Mouse (Mus musculus): ENCODE measurements at regions not wholly inside any gene's neighbourhood (a gene's known extent, or its start where the extent isn't known, plus 50 kb on each side); places are given as distances from the start of the nearest gene placed in this dataset.

DNA sequence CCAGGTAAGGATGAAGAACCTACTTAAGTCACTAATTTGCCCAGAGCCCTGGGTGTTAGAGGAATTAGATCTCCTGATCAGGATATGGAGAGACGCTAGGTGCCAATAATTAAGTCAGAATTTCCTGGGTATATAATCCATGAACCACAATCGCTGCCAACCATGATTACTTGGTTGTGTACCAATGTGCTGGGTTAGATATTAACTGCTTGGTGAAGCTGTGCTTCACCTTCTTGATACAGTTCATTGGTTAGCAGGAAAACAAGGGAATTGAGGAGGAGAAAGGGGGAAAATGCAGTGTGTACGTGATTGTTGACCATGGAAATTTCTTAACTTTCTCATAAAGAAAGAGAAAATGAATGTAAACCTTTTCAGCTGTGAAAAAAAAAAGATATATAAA is 961.7 kb upstream of the Slc39a10 start:
- no peak for DNase-seq
- intact Hi-C loops (cut with DNase I), result no loop called here

DNA sequence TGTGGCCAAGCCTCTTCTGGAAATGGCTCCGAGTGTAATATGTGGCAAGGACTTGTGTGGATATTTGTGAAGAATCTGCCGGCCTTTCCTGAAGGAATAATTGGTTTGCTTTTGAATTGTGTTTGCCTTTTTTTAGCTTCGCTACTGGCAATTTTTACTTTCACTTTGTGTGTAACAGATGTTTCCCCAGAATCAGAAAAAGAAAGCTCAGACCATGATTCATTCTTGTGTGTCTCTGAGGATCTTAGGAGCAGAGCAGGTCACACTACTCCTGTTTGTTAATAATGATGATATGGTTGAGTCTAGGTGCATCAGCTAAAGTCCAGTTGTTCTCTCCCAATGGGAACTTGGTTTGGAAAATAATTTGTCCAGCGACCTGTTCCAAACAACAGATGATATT is 961.3 kb upstream of the Slc39a10 start:
- intact Hi-C loops (cut with DNase I), result no loop called here
- DNase-seq, result no peak

DNA sequence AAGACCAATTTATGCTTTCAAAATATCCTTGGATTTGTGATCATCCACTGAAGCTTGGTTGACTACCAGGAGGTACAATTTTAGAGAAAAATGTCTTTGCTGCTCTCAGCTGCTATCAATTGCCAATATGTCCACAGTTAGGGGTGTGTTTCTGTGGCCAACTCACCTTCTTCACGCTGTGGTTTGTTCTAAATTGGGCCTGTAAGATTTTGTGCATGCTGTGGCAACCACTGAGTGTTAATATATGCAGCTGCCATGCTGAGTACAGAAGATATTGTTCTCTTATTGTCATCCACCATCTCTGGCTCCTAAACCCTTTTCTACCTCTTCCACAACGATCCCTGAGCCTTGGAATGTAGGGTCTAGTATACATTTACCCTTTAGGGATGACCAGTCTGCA is 948.2 kb upstream of the Slc39a10 start:
- no peak for DNase-seq
- intact Hi-C loops (cut with DNase I), result no loop called here

DNA sequence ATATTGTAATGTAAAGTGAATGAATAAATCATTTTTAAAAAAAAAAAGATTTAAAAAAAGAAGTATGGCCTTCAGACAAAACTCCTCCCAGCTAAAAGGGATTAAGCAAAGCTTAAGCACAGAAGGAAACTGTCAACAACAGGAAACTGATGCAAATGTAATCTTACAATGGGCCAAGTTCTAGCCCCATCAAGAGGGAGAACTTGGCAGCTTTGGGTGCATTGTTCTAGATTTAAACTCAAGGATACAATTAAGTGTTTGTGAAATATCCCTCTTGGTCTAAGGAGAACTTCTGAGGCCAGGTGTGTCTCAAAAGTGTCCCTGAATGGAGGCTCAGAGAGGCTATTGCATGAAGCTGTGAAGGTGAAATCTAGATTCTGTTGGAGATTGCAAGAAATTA is 941.4 kb upstream of the Slc39a10 start:
- DNase-seq, result no peak
- intact Hi-C loops (cut with DNase I), result no loop called here

DNA sequence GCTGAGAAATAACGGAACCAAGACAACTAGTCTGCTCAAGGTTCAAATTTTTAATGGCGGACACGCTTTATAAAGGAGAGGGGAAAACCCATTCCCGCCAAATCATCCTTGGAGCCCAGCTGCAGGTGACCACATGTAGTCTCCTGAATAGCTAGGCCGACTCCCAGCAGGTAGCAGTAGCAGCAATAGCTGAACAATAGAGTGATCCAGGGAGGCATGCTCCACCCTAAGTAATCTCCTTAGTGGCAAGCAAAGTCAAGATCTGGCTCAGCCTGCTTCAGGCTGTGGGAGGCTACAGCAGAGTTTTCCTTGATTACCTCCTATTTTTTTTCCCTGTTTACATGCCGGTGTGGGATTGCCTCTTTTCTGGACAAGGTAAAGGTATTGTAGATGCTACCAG is 934.6 kb upstream of the Slc39a10 start:
- intact Hi-C loops (cut with DNase I), result no loop called here
- no peak for DNase-seq

DNA sequence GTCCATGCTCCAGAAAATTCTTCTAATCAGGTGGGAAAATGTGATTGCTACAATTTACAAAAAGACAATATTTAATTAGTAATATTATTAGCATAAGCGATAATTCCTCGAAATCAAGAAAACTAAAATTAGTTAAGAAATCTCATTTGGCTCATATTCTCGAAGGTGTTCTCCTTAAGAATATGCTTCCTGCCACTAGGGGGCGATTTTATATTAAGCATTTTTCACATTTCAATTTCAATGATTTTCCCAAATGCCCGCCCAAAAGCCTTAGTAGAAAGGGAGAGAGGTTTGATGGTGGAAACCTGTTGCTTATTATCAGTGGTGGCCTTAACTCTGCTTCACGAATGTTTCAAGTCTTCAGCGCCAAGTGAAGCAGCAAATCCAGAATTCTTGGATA is 916.9 kb upstream of the Slc39a10 start:
- DNase-seq, result peak in 1 of 2 experiments; percentile 23
- intact Hi-C loops (cut with DNase I), result no loop called here

DNA sequence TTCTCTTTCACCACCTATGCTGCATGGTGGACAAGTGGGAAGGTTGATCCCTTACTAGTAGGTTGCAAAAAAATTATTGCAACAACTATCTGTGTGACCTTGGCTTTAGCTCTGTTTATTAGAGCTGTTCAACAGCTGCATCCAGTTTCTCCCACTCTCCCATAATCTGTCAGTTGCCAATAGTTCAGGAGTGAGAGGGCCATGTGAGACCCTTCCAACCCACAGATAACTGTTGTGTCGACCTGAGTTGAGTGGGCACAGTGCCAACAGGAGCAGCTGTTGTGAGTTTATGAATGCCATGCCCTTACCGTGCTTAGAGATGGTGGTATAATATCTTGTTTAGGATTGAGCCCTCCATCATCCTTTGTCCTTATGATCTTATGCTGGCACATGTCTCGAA is 902.1 kb upstream of the Slc39a10 start:
- intact Hi-C loops (cut with DNase I), result no loop called here

More for the DNA sequence above, 902.1 kb upstream of the Slc39a10 start:
- no peak for DNase-seq
